Comparison of ENCODE assay signal across 23 mouse cellular contexts in genomic region chr15:80325756-80326155, GRCm38 (mm10). TPM values are rescaled to one million over a fixed set of nuclear protein-coding genes. Genes with fewer than 3 reads are reported as not detected.
"Had no signal": no experiment of that assay in that cellular context is flagged by ENCODE, and none has a peak within 500 bp of the region (broad histone marks: within the 10 kb centered on the region; RNA-seq: fewer than 3 reads in every experiment).

No protein-coding gene starts in this region.

- H3K4me1 ChIP-seq: intestine, embryonic 15.5 days; kidney, embryonic 15.5 days; limb, embryonic 12.5 days; limb, embryonic 15.5 days; liver, embryonic 12.5 days; liver, embryonic 15.5 days had no signal

- H3K27ac ChIP-seq: intestine, embryonic 15.5 days; kidney, embryonic 15.5 days; limb, embryonic 12.5 days; limb, embryonic 15.5 days; liver, embryonic 12.5 days; liver, embryonic 15.5 days; stomach, postnatal 0 days had no signal

- ATAC-seq: intestine, embryonic 15.5 days; liver, embryonic 12.5 days had no signal

- DNase-seq: kidney, adult 11 months; kidney, adult 8-10 months; kidney, postnatal 14 days; kidney, postnatal 4 days; left cerebral cortex, postnatal 4 days; lung, adult 18-20 months; lung, postnatal 4 days; midbrain, embryonic 14.5 days; right cerebral cortex, postnatal 4 days; thymus, adult 2 months; thymus, postnatal 14 days; thymus, postnatal 4 days had no signal

- H3K4me3 ChIP-seq: intestine, embryonic 15.5 days; kidney, embryonic 15.5 days; limb, embryonic 12.5 days; limb, embryonic 15.5 days; liver, embryonic 12.5 days; liver, embryonic 15.5 days had no signal

RNA-seq across cellular contexts. Expression of gene Cacna1i, which starts 38.7 kb away (rescaled TPM):
- total RNA-seq: megakaryocyte progenitor cell, adult 5-6 weeks; megakaryocyte-erythroid progenitor cell, adult 5-6 weeks had no signal
- polyA plus RNA-seq: intestine, embryonic 15.5 days; limb, embryonic 12.5 days; lung, embryonic 16.5 days; stomach, embryonic 14.5 days; stomach, postnatal 0 days had no signal
